Mouse (Mus musculus) CD4-positive naive resting alpha-beta T cell, adult 76 days (primary cell): ENCODE measurements around the gene Dync1h1. TPM values are rescaled to one million over a fixed set of nuclear protein-coding genes. Genes with fewer than 3 reads are reported as not detected.

Source experiments
- total RNA-seq: library from RNA; stranded (reverse); gene quantifications from one replicate; pipeline ENCODE4 v1.2.4, GENCODE M21; 2023

The Dync1h1 gene
- 168 TPM for total RNA-seq

GRCm38 (mm10) chr12:110601241-110602218, at the start of gene Dync1h1:
Dync1h1 (plus strand) TSS chr12:110601452.

DNA sequence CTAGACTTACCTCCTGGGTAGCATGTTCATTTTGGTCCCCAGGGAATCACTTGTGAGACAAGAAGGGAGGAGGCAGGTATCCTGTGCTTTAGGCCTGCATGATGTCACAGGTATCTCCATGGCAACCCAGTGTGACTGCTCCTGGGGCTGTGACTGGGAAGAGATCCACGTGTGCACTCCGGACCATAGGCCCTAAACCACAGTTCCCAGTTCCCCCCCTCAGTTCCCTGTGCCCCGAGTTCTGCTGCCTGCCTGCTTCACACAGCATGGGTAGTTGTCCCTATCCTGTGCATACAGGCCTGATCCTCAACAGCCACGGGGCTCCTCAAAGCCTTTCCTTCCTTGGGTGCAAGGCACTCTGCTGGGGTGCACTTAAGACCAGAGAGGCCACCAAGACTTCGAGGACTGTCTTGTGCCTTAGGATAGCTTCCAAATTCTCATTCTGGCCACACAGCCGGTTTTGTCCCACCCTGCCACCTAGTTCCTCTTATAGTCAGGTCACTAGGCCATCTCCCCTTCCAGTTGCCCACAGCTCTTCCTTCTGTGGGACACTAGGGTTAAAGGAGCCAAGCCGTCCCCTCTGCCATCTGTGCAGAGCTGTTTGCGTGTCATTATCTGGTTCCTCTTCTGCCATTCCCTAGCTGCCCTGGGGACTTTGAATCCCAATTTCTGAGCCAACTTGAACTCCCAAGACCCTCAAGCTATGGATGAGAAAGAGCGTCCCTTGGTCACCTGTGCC, 81.5 kb downstream of the Dync1h1 start, which contains the start of gene 1700001K19Rik:
Gene 1700001K19Rik (minus strand): TSS at position 59 of the 739 bp plus-strand sequence.

DNA sequence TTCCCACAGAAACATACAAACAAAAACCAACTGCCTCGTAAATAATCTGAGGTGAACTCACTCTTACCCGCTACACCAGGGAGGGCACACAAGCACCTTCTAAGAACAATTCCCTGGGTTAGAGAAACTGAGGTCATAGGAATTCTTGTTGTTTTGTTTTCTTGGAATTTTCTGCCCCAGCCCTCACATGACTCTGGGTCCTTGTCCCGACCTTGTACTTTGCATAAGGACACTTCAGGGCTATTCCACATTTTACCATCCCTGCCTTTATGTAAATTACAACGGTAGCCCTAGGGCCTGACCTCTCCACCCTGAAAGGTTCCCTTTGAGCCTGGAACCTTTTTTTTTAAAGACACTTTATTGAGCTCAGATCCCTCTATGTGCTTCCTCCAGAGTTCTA, 101.3 kb downstream of the Dync1h1 start, which contains the start of gene Hsp90aa1:
Gene Hsp90aa1 (minus strand): TSS at position 173 of the 400 bp plus-strand sequence.

Other genes starting within 250 kb of the Dync1h1 start
- 134 TPM for gene Ppp2r5c, start 154.3 kb upstream of the Dync1h1 start, total RNA-seq
- not detected for gene 1700001K19Rik, start 81.2 kb downstream of the Dync1h1 start, total RNA-seq
- 405 TPM for gene Hsp90aa1, start 101.3 kb downstream of the Dync1h1 start, total RNA-seq
- gene Wdr20, start 136.5 kb downstream of the Dync1h1 start, total RNA-seq = 74.2 TPM
- gene Mok, start 239.5 kb downstream of the Dync1h1 start, total RNA-seq = not detected
- 3.6 TPM for gene Zfp839, start 248.8 kb downstream of the Dync1h1 start, total RNA-seq